Mouse (Mus musculus) gastrocnemius, adult 18-20 months (tissue): Measurements from ENCODE around the gene H2al1g. TPM values are rescaled to one million over a fixed set of nuclear protein-coding genes. Genes with fewer than 3 reads are reported as not detected.
"Not testable (repeated sequence)": the region's sequence is repeated elsewhere in the genome, so short reads cannot be mapped to it uniquely, and the experiment has no call there.

Source experiments
- DNase-seq: peaks from one replicate; pipeline ENCODE4 v3.0.0; 2021; ENCODE audit warnings: low spot score
- long read RNA-seq, 2 experiments: library from polyadenylated mRNA; stranded (forward); transcript quantifications; one replicate each; pipeline ENCODE4 v2.0.0; 2021
- total RNA-seq, 2 experiments: library from RNA; stranded (reverse); gene quantifications; 2 replicates each; pipeline ENCODE4 v1.2.3; 2021

The H2al1g gene
- not detected for total RNA-seq
- long read RNA-seq, experiment 1, result 0 reads
- long read RNA-seq, experiment 2, result 0 reads

- not testable (repeated sequence) for DNase-seq
Measured at GRCm38 (mm10) chrX:11317956-11318355, at the start of gene H2al1g. H2al1g (plus strand) TSS chrX:11318256.

- no peak for DNase-seq
Measured at GRCm38 (mm10) chrX:11269074-11269473, 49.0 kb upstream of the H2al1g start.

- no peak for DNase-seq
Measured at GRCm38 (mm10) chrX:11273190-11273589, 44.9 kb upstream of the H2al1g start.

GRCm38 (mm10) chrX:11277083-11277482 lies 41.0 kb upstream of the H2al1g start:
- DNase-seq, result no peak

GRCm38 (mm10) chrX:11280741-11281140 lies 37.3 kb upstream of the H2al1g start:
- no peak for DNase-seq

- peak; percentile 0 for DNase-seq
Measured at GRCm38 (mm10) chrX:11288306-11288882, 29.7 kb upstream of the H2al1g start.

- no peak for DNase-seq
Measured at GRCm38 (mm10) chrX:11289244-11289643, 28.8 kb upstream of the H2al1g start.

GRCm38 (mm10) chrX:11298957-11299356 lies 19.1 kb upstream of the H2al1g start, which contains the start of gene H2al1a:
H2al1a (plus strand) TSS chrX:11299257.
- DNase-seq, result not testable (repeated sequence)

GRCm38 (mm10) chrX:11302132-11302531 lies 15.9 kb upstream of the H2al1g start, which contains the start of gene H2al1b:
H2al1b (plus strand) TSS chrX:11302432.
- not testable (repeated sequence) for DNase-seq

- not testable (repeated sequence) for DNase-seq
Measured at GRCm38 (mm10) chrX:11305355-11305754, 12.7 kb upstream of the H2al1g start, which contains the start of gene H2al1c. H2al1c (plus strand) TSS chrX:11305655.

GRCm38 (mm10) chrX:11308524-11308923 lies 9.5 kb upstream of the H2al1g start, which contains the start of gene H2al1d:
H2al1d (plus strand) TSS chrX:11308824.
- not testable (repeated sequence) for DNase-seq

GRCm38 (mm10) chrX:11311634-11312033 lies 6.4 kb upstream of the H2al1g start, which contains the start of gene H2al1e:
H2al1e (plus strand) TSS chrX:11311934.
- not testable (repeated sequence) for DNase-seq

GRCm38 (mm10) chrX:11314858-11315257 lies 3.2 kb upstream of the H2al1g start, which contains the start of gene H2al1f:
H2al1f (plus strand) TSS chrX:11315158.
- DNase-seq, result not testable (repeated sequence)

- not testable (repeated sequence) for DNase-seq
Measured at GRCm38 (mm10) chrX:11321192-11321591, 3.1 kb downstream of the H2al1g start, which contains the start of gene H2al1h. H2al1h (plus strand) TSS chrX:11321492.

- DNase-seq, result not testable (repeated sequence)
Measured at GRCm38 (mm10) chrX:11324359-11324758, 6.3 kb downstream of the H2al1g start, which contains the start of gene H2al1i. H2al1i (plus strand) TSS chrX:11324659.

- not testable (repeated sequence) for DNase-seq
Measured at GRCm38 (mm10) chrX:11327522-11327921, 9.5 kb downstream of the H2al1g start, which contains the start of gene H2al1j. H2al1j (plus strand) TSS chrX:11327822.

GRCm38 (mm10) chrX:11345762-11346161 lies 27.7 kb downstream of the H2al1g start:
- no peak for DNase-seq

- no peak for DNase-seq
Measured at GRCm38 (mm10) chrX:11346756-11347155, 28.7 kb downstream of the H2al1g start.

GRCm38 (mm10) chrX:11360823-11361222 lies 42.8 kb downstream of the H2al1g start:
- no peak for DNase-seq

- no peak for DNase-seq
Measured at GRCm38 (mm10) chrX:11361261-11361660, 43.2 kb downstream of the H2al1g start.

- no peak for DNase-seq
Measured at GRCm38 (mm10) chrX:11363890-11364289, 45.8 kb downstream of the H2al1g start.

- DNase-seq, result no peak
Measured at GRCm38 (mm10) chrX:11365151-11365550, 47.1 kb downstream of the H2al1g start.
